Mouse (Mus musculus): ENCODE measurements around the gene Reln.

GRCm38 (mm10) chr5:21939405-21939804, 405.1 kb downstream of the Reln start:
- TF ChIP-seq CTCF (IDR thresholded peaks at IDR 0.05; ENCODE audit: borderline replicate concordance, insufficient read depth, low read depth, low read length) (no peak), POLR2A (IDR thresholded peaks at IDR 0.05; ENCODE audit: borderline replicate concordance, insufficient read depth, low read length) (no peak)

All from cerebellum, adult 2 months (tissue).